Mouse (Mus musculus): Measurements from ENCODE around the gene Olfr237-ps1.
"Not testable (repeated sequence)": the region's sequence is repeated elsewhere in the genome, so short reads cannot be mapped to it uniquely, and the experiment has no call there.

DNA sequence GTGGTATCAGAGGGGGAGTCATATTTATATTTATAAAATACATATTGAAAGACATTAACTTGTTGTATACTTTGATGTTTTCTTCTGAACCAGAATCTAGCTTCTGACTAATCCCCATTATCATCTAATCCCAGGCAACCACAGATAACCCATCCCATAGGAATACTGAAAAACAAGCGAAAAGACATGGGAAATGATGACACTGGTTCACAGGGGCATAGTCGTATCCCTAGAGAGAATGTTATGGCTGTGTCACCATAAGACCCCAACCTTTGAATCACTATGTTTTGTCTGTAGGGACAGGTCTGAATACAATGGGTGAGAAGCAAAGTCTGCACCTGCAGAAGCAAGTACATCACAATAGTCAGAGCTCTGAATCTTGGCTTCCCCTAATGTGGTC lies at the start of gene Olfr237-ps1:
- TF ChIP-seq POLR2A (IDR thresholded peaks at IDR 0.05; ENCODE audit: low read depth, low read length); CTCF (conservative IDR thresholded peaks at IDR 0.05; ENCODE audit: insufficient read depth, insufficient read length, low read depth, low read length): not testable (repeated sequence)
